Mouse (Mus musculus): ENCODE results near the gene Rec114. TPM values are rescaled to one million over a fixed set of nuclear protein-coding genes. Genes with fewer than 3 reads are reported as not detected.

Gene Rec114
- polyA plus RNA-seq, 1 experiment from 2014 or later = 2.8 TPM

GRCm38 (mm10) chr9:58675371-58675770, 68.4 kb downstream of the Rec114 start:
- DNase-seq (ENCODE audit: low spot score) (no peak), ATAC-seq (ENCODE audit: low FRiP score) (no peak)
- Histone ChIP-seq H3K9me3 (ENCODE audit: control insufficient read depth, low read length) (no peaks in the 10 kb centered on the region), H3K9ac (no peak overlapping the region), H3K4me3 (replicated peaks; ENCODE audit: low read length) (no peak overlapping the region), H3K27me3 (ENCODE audit: control insufficient read depth, insufficient read depth, low read length) (no peaks in the 10 kb centered on the region), H3K36me3 (replicated peaks; ENCODE audit: control insufficient read depth, insufficient read depth) (no peaks in the 10 kb centered on the region), H3K27ac (no peak overlapping the region), H3K4me1 (replicated peaks; ENCODE audit: control insufficient read depth, insufficient read depth, low read length) (no peaks in the 10 kb centered on the region), H3K4me2 (replicated peaks) (no peak overlapping the region)
- 74% methylated on average over 6 of the region's 6 CpGs for WGBS

- WGBS = 80% methylated on average over 11 of the region's 11 CpGs
- no peak for ATAC-seq (ENCODE audit: low FRiP score)
- no peak for DNase-seq (ENCODE audit: low spot score)
- Histone ChIP-seq H3K4me1 (replicated peaks; ENCODE audit: control insufficient read depth, insufficient read depth, low read length) (no peaks in the 10 kb centered on the region), H3K9me3 (ENCODE audit: control insufficient read depth, low read length) (no peaks in the 10 kb centered on the region), H3K9ac (no peak overlapping the region), H3K27ac (no peak overlapping the region), H3K4me3 (replicated peaks; ENCODE audit: low read length) (no peak overlapping the region), H3K36me3 (replicated peaks; ENCODE audit: control insufficient read depth, insufficient read depth) (no peaks in the 10 kb centered on the region), H3K27me3 (ENCODE audit: control insufficient read depth, insufficient read depth, low read length) (no peaks in the 10 kb centered on the region), H3K4me2 (replicated peaks) (no peak overlapping the region)
Measured at GRCm38 (mm10) chr9:58674736-58675135, 69.0 kb downstream of the Rec114 start.

DNA sequence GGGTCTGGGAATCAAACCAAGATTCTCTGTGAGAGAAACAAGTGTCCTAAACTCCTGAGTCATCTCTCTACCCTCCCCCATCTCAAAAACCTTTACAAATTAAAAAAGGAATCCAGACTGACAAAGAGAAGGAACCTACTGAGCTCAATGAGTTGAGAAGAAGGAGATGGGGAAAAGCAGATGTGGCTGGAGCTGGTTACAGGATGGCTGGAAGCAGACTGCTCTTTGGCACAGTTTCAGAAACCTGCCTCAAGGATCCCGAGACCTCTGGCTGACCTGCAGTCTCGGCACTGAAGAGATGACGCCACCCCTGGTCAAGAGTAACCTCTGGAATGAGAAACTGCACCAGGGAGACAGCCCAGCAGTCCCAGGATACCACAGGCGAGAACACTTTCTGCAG, 71.3 kb downstream of the Rec114 start:
- Histone ChIP-seq H3K9me3 (ENCODE audit: control insufficient read depth, low read length) (no peaks in the 10 kb centered on the region), H3K4me3 (replicated peaks; ENCODE audit: low read length) (no peak overlapping the region), H3K27me3 (ENCODE audit: control insufficient read depth, insufficient read depth, low read length) (no peaks in the 10 kb centered on the region), H3K4me1 (replicated peaks; ENCODE audit: control insufficient read depth, insufficient read depth, low read length) (no peaks in the 10 kb centered on the region), H3K4me2 (replicated peaks) (no peak overlapping the region), H3K9ac (no peak overlapping the region), H3K27ac (no peak overlapping the region), H3K36me3 (replicated peaks; ENCODE audit: control insufficient read depth, insufficient read depth) (0 out of 2 replicates have a peak, but pooled peaks cover 4% of the 10 kb centered on the region)
- ATAC-seq (ENCODE audit: low FRiP score) (no peak), DNase-seq (ENCODE audit: low spot score) (no peak)
- 60% methylated on average over 4 of the region's 4 CpGs for WGBS

DNA sequence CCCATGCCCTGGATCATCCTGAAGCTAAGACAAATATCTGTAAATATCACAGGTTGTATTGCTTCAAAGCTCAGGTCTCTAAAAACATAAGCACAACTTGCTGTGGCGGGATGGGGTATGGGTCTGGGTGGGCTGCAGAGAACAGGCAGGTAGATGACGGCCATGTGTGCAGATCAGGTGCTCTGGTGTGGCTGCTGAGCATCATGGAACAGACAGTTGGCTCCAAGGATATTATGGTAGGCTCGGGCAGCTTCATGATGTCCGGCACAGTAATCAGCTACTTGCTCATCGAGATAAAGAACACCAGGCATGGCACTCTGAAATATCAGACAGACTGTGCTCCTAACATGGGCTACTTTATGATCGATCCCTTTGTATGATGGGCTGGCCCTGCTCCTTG, 73.9 kb downstream of the Rec114 start:
- Histone ChIP-seq H3K4me2 (replicated peaks) (no peak overlapping the region), H3K27ac (no peak overlapping the region), H3K36me3 (replicated peaks; ENCODE audit: control insufficient read depth, insufficient read depth) (peaks cover 6% of the 10 kb centered on the region; the same call in 1 of the 2 replicates), H3K9me3 (ENCODE audit: control insufficient read depth, low read length) (no peaks in the 10 kb centered on the region), H3K4me3 (replicated peaks; ENCODE audit: low read length) (no peak overlapping the region), H3K9ac (no peak overlapping the region), H3K4me1 (replicated peaks; ENCODE audit: control insufficient read depth, insufficient read depth, low read length) (no peaks in the 10 kb centered on the region), H3K27me3 (ENCODE audit: control insufficient read depth, insufficient read depth, low read length) (no peaks in the 10 kb centered on the region)
- ATAC-seq (ENCODE audit: low FRiP score) = no peak
- 96% methylated on average over 6 of the region's 6 CpGs for WGBS
- DNase-seq (ENCODE audit: low spot score) = no peak

DNA sequence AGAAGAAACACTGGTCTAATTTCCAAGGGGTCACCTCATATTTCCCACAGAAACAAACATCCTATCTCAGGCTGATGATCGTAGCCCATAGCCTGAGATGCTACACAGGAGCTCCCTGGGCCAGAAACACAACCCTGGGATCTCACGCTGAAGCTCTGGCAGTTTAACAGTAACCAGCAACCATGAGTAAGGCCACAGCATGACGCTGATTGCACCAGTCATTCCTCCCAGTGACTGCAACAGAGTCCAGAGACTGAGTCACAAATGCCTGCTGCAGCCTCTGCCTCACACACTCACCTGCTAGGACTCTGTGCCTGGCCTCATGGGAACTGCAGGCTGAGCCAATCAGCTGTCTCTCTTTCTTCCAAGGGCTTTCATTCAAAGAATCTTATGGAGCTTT, 74.7 kb downstream of the Rec114 start:
- no peak for DNase-seq (ENCODE audit: low spot score)
- no peak overlapping the region for H3K4me2 ChIP-seq (replicated peaks)
- no peaks in the 10 kb centered on the region for H3K27me3 ChIP-seq (ENCODE audit: control insufficient read depth, insufficient read depth, low read length)
- peaks cover 14% of the 10 kb centered on the region for H3K36me3 ChIP-seq (replicated peaks; ENCODE audit: control insufficient read depth, insufficient read depth)
- H3K27ac ChIP-seq = no peak overlapping the region
- H3K9me3 ChIP-seq (ENCODE audit: control insufficient read depth, low read length) = no peaks in the 10 kb centered on the region
- H3K4me1 ChIP-seq (replicated peaks; ENCODE audit: control insufficient read depth, insufficient read depth, low read length) = no peaks in the 10 kb centered on the region
- no peak overlapping the region for H3K4me3 ChIP-seq (replicated peaks; ENCODE audit: low read length)
- ATAC-seq (ENCODE audit: low FRiP score) = no peak
- WGBS = 64% methylated on average over 3 of the region's 3 CpGs
- H3K9ac ChIP-seq = no peak overlapping the region

DNA sequence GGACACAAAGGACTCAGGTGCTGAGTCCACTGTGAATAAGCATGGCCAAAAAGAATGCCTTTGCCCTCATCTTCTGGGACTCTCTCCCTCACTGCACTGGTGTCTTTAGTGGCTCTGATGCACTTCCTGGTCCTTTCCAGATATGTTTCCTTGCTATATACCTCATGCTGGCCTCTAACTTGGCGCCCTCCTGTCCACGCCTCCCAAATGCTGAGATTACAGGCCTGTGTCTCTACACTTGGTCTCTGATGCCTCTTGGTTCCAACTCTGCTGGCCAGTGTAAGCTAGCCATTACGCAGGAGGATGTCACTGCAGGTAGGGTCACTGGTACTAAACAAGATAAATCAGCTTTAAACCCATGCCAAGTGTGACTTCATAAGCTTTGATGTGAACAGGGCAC, 75.6 kb downstream of the Rec114 start:
- Histone ChIP-seq H3K9me3 (ENCODE audit: control insufficient read depth, low read length) (no peaks in the 10 kb centered on the region), H3K4me2 (replicated peaks) (no peak overlapping the region), H3K27ac (no peak overlapping the region), H3K9ac (no peak overlapping the region), H3K27me3 (ENCODE audit: control insufficient read depth, insufficient read depth, low read length) (no peaks in the 10 kb centered on the region), H3K4me1 (replicated peaks; ENCODE audit: control insufficient read depth, insufficient read depth, low read length) (no peaks in the 10 kb centered on the region), H3K4me3 (replicated peaks; ENCODE audit: low read length) (no peak overlapping the region), H3K36me3 (replicated peaks; ENCODE audit: control insufficient read depth, insufficient read depth) (peaks cover 15% of the 10 kb centered on the region)
- 94% methylated on average over 3 of the region's 3 CpGs for WGBS
- DNase-seq (ENCODE audit: low spot score) (no peak), ATAC-seq (ENCODE audit: low FRiP score) (no peak)

DNA sequence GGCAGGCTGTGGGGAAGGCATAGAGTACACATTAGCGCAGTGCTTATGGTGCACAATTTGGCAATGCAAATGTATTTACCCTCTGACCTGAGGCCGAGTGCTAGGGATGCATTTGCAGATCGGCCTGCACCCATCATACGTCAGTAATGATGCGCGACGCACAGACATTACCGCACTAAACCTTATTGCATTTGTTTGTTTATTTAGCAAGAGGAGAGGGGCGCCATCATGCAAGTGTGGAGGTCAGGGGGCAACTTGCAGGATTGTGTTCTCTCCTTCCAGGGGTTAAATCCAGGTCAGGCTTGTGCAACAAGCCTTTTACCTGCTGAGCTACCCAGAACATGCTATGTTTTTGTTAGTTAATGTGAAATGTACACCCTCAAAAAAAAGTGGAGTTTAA, 76.5 kb downstream of the Rec114 start:
- DNase-seq (ENCODE audit: low spot score) (no peak), ATAC-seq (ENCODE audit: low FRiP score) (no peak)
- 57% methylated on average over 9 of the region's 9 CpGs for WGBS
- no peak overlapping the region for H3K27ac ChIP-seq
- H3K4me1 ChIP-seq (replicated peaks; ENCODE audit: control insufficient read depth, insufficient read depth, low read length) = no peaks in the 10 kb centered on the region
- no peak overlapping the region for H3K9ac ChIP-seq
- H3K4me2 ChIP-seq (replicated peaks) = no peak overlapping the region
- peaks cover 15% of the 10 kb centered on the region for H3K36me3 ChIP-seq (replicated peaks; ENCODE audit: control insufficient read depth, insufficient read depth)
- no peaks in the 10 kb centered on the region for H3K27me3 ChIP-seq (ENCODE audit: control insufficient read depth, insufficient read depth, low read length)
- no peak overlapping the region for H3K4me3 ChIP-seq (replicated peaks; ENCODE audit: low read length)
- no peaks in the 10 kb centered on the region for H3K9me3 ChIP-seq (ENCODE audit: control insufficient read depth, low read length)

DNA sequence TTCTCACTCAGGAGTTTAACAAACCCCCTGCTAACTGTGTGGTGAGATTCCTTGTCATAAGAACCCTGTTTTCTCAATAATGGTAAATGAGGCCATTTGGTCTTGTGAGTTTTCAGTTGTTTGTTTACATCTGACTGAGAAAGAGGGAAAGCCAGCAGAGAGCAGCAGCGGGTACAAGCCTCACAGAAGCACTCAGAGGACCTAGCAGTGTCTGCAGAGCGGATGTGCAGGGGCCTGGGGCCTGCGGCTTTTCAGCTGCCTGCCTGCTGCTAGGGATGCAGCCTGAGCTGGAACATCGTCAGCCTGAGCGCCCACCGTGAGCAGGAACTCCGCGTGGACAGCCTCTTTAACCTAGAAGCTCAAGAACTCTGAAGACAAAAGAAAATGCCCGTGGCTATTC, 77.6 kb downstream of the Rec114 start:
- 54% methylated on average over 9 of the region's 9 CpGs for WGBS
- no peak for DNase-seq (ENCODE audit: low spot score)
- no peak for ATAC-seq (ENCODE audit: low FRiP score)
- H3K27ac ChIP-seq = no peak overlapping the region
- H3K9me3 ChIP-seq (ENCODE audit: control insufficient read depth, low read length) = no peaks in the 10 kb centered on the region
- H3K36me3 ChIP-seq (replicated peaks; ENCODE audit: control insufficient read depth, insufficient read depth) = peaks cover 15% of the 10 kb centered on the region
- H3K4me3 ChIP-seq (replicated peaks; ENCODE audit: low read length) = no peak overlapping the region
- no peak overlapping the region for H3K9ac ChIP-seq
- H3K4me1 ChIP-seq (replicated peaks; ENCODE audit: control insufficient read depth, insufficient read depth, low read length) = no peaks in the 10 kb centered on the region
- no peaks in the 10 kb centered on the region for H3K27me3 ChIP-seq (ENCODE audit: control insufficient read depth, insufficient read depth, low read length)
- H3K4me2 ChIP-seq (replicated peaks) = no peak overlapping the region

DNA sequence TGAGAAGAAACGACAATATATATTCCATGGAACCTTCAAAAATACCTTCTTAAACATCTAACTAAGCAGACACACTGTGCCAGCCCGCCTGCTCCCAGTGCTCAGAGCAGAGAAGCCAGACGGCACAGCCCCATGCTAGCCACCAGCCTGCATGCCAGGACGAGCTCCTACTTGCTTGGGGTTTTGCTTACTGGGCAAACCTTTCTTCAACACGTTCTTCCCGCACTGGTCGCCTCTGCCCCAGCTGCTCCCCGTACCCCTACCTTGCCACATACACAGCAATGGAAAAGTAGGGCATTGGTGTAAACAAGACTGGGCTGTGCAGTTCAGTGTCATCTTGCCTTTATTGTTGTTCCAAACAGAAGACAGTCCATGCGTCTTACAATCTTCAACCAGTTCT, 78.3 kb downstream of the Rec114 start:
- no peak overlapping the region for H3K27ac ChIP-seq
- ATAC-seq (ENCODE audit: low FRiP score) (no peak), DNase-seq (ENCODE audit: low spot score) (no peak)
- H3K4me2 ChIP-seq (replicated peaks) = no peak overlapping the region
- H3K36me3 ChIP-seq (replicated peaks; ENCODE audit: control insufficient read depth, insufficient read depth) = peaks cover 15% of the 10 kb centered on the region
- 88% methylated on average over 9 of the region's 9 CpGs for WGBS
- no peaks in the 10 kb centered on the region for H3K9me3 ChIP-seq (ENCODE audit: control insufficient read depth, low read length)
- H3K4me1 ChIP-seq (replicated peaks; ENCODE audit: control insufficient read depth, insufficient read depth, low read length) = no peaks in the 10 kb centered on the region
- no peak overlapping the region for H3K4me3 ChIP-seq (replicated peaks; ENCODE audit: low read length)
- no peak overlapping the region for H3K9ac ChIP-seq
- H3K27me3 ChIP-seq (ENCODE audit: control insufficient read depth, insufficient read depth, low read length) = no peaks in the 10 kb centered on the region

DNA sequence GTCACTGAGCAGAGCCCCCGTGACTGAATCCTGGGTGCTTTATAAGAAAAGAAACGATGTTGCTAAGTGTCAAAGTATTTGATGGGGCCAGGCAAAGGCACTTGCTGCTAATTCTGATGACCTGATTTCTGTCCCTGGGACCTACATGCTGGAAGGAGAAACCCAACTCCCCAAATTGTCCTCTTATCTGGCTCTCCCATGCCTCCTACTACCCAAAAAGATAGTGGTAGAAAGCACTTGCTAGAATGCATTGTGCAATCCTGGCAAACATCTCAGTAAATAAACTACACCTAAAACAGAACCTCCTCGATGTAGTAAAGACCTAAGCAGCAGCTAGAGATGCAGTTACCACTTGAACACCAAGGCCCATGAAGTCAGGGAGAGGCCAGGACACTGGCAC, 81.0 kb downstream of the Rec114 start:
- no peak overlapping the region for H3K9ac ChIP-seq
- no peak overlapping the region for H3K4me2 ChIP-seq (replicated peaks)
- WGBS = 87% methylated on average over 3 of the region's 3 CpGs
- ATAC-seq (ENCODE audit: low FRiP score) = no peak
- H3K4me1 ChIP-seq (replicated peaks; ENCODE audit: control insufficient read depth, insufficient read depth, low read length) = no peaks in the 10 kb centered on the region
- DNase-seq (ENCODE audit: low spot score) = no peak
- H3K4me3 ChIP-seq (replicated peaks; ENCODE audit: low read length) = no peak overlapping the region
- H3K36me3 ChIP-seq (replicated peaks; ENCODE audit: control insufficient read depth, insufficient read depth) = peaks cover 18% of the 10 kb centered on the region
- no peaks in the 10 kb centered on the region for H3K27me3 ChIP-seq (ENCODE audit: control insufficient read depth, insufficient read depth, low read length)
- H3K9me3 ChIP-seq (ENCODE audit: control insufficient read depth, low read length) = no peaks in the 10 kb centered on the region
- no peak overlapping the region for H3K27ac ChIP-seq

Data from hindbrain, embryonic 14.5 days (tissue).